In the genomic region with DNA sequence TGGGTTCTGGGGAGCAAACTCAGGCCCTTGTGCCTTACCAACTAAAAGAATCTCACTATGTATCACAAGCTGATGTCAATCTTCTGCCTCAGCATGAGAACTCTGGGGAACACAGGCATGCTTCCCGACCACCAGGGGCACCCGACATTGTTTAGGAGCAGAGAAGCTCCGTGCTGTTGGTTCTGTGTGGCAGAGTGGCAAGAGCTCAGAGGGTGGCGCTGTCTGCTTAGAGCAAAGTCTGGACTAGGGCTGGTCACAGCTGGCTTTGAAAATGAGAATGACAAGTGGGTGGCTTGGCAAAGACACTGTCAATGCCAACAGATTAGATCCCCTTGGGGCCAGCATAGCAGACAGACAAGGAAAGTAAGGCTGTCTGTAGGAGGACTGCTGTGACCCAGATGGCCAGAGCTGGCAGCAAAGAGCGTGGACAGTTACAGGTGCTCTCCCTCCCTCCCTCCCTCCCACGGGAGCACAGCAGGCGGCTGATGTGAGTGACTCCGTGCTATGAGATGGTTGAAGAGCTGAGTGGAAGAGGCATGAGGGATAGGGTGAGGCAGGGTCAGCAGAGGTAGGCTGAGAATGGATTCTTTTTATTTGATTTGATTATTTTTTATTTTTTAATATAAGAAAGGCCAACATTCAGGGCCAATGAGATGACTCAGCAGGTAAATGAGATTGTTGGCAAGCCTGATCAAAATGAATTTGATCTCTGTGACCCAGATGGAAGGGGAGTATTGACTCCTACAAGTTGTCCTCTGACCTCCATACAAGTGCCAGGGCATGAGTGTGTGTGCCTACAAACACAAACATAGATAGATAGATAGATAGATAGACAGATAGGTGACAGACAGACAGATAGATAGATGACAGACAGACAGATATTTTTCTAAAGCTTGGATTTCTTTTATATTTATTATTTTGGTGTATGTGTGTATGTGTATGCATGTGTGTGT, we compare ENCODE assay signal across 9 mouse cellular contexts. TPM values are rescaled to one million over a fixed set of nuclear protein-coding genes. Genes with fewer than 3 reads are reported as not detected.
DNase-seq lines count a peak whose midpoint lies in the region; ATAC-seq and TF ChIP-seq lines count a peak whose summit lies in the region.
"Had no signal": no experiment of that assay in that cellular context is flagged by ENCODE, and none has a peak within 500 bp of the region (broad histone marks: within the 10 kb centered on the region; RNA-seq: fewer than 3 reads in every experiment).

No protein-coding gene starts in this region.

- dilution Hi-C loops in CH12.LX (cut with MboI; ENCODE audit: extremely low pct_ligation_motif_present, extremely low pct_unique_long_range_greater_than_20kb, low sequenced_read_pairs), result no loop called here

- TF ChIP-seq EP300 in CH12.LX (IDR thresholded peaks at IDR 0.05; ENCODE audit: low read length) (no peak), MEL (IDR thresholded peaks at IDR 0.05; ENCODE audit: low read depth in 1 of 2, low read length in 2 of 2) (no peak)

- no peak overlapping the region for H3K27ac ChIP-seq in kidney, embryonic 15.5 days
- no peak overlapping the region for H3K27ac ChIP-seq in CH12.LX (ENCODE audit: insufficient read depth, low read depth)
- H3K27ac ChIP-seq in MEL (ENCODE audit: control insufficient read depth, low read depth, low read length), result no peak overlapping the region
- H3K27ac ChIP-seq: limb, embryonic 13.5 days had no signal

- H3K36me3 ChIP-seq in kidney, embryonic 15.5 days, result no peaks in the 10 kb centered on the region
- H3K36me3 ChIP-seq in CH12.LX (replicated peaks in 1 of 2; ENCODE audit: control insufficient read depth in 1 of 2, insufficient read depth in 1 of 2, low read length in 1 of 2) (no peaks in the 10 kb centered on the region), MEL (ENCODE audit: control insufficient read depth in 1 of 2, insufficient read depth in 2 of 2, low read length in 2 of 2) (no peaks in the 10 kb centered on the region)
- H3K36me3 ChIP-seq: limb, embryonic 13.5 days had no signal

- peaks cover 23% of the 10 kb centered on the region for H3K27me3 ChIP-seq in kidney, embryonic 15.5 days
- no peaks in the 10 kb centered on the region for H3K27me3 ChIP-seq in CH12.LX (replicated peaks)
- H3K27me3 ChIP-seq in MEL (ENCODE audit: control insufficient read depth in 1 of 2, insufficient read depth in 2 of 2, low read length in 2 of 2), result no peaks in the 10 kb centered on the region

- no peak overlapping the region for H3K9ac ChIP-seq in kidney, embryonic 15.5 days
- no peak overlapping the region for H3K9ac ChIP-seq in CH12.LX (ENCODE audit: insufficient read depth, low read depth)
- H3K9ac ChIP-seq in MEL (ENCODE audit: control insufficient read depth, low read depth, low read length, poor library complexity, severe bottlenecking), result no peak overlapping the region
- H3K9ac ChIP-seq: limb, embryonic 13.5 days had no signal

- ATAC-seq in kidney, embryonic 15.5 days (replicated peaks; ENCODE audit: low FRiP score), result no peak

- TF ChIP-seq POLR2A in CH12.LX (IDR thresholded peaks at IDR 0.05; ENCODE audit: low read depth, low read length) (no peak), MEL (IDR thresholded peaks at IDR 0.05; ENCODE audit: control insufficient read depth in 1 of 2, insufficient read depth in 1 of 2, low read depth in 1 of 2, low read length in 2 of 2, poor library complexity in 1 of 2) (no peak)

- H3K79me2 ChIP-seq in CH12.LX (replicated peaks; ENCODE audit: control insufficient read depth, extremely low read depth, insufficient read depth, poor library complexity, severe bottlenecking) (no peaks in the 10 kb centered on the region), MEL (ENCODE audit: control insufficient read depth, insufficient read depth, low read length, poor library complexity) (no peaks in the 10 kb centered on the region)

- H3K4me2 ChIP-seq in kidney, embryonic 15.5 days, result no peak overlapping the region
- no peak overlapping the region for H3K4me2 ChIP-seq in CH12.LX (ENCODE audit: insufficient read depth, low read depth, poor library complexity, severe bottlenecking)
- H3K4me2 ChIP-seq: limb, embryonic 13.5 days had no signal

- in situ Hi-C loops in CH12.LX (cut with MboI; ENCODE audit: low pct_ligation_motif_present, low pct_unique_long_range_greater_than_20kb, low sequenced_read_pairs), result loop anchor here (25.0 kb wide), 1 partner anchor 343 kb away; no protein-coding TSS in a partner anchor

- H3K9me3 ChIP-seq in kidney, embryonic 15.5 days (replicated peaks), result no peaks in the 10 kb centered on the region
- H3K9me3 ChIP-seq in CH12.LX (replicated peaks; ENCODE audit: low read length) (no peaks in the 10 kb centered on the region), MEL (replicated peaks; ENCODE audit: insufficient read depth, low read length) (no peaks in the 10 kb centered on the region)
- H3K9me3 ChIP-seq: limb, embryonic 13.5 days had no signal

- peak in 1 of 2 experiments; percentile 75; a peak in 2 of 4 replicates for TF ChIP-seq CTCF in CH12.LX (conservative IDR thresholded peaks at IDR 0.05 in 1 of 2, IDR thresholded peaks at IDR 0.05 in 1 of 2; ENCODE audit: low read depth in 2 of 2, low read length in 2 of 2)
- TF ChIP-seq CTCF in MEL (IDR thresholded peaks at IDR 0.05 in 2 of 3, conservative IDR thresholded peaks at IDR 0.05 in 1 of 3; ENCODE audit: control insufficient read depth in 1 of 3, insufficient read depth in 1 of 3, low read depth in 2 of 3, low read length in 3 of 3, poor library complexity in 1 of 3, severe bottlenecking in 1 of 3), result peak in 2 of 3 experiments; percentile 3 to 14; a peak in 1 of 6 replicates

- WGBS in kidney, embryonic 15.5 days, result 14% methylated on average over 8 of the region's 8 CpGs

- intact Hi-C loops in gastrocnemius, postnatal 14 days (cut with DNase I; ENCODE audit: low total_unique reads), result loop anchor here (10.0 kb wide), 1 partner anchor 85 kb away; no protein-coding TSS in a partner anchor

- H3K4me3 ChIP-seq in kidney, embryonic 15.5 days (replicated peaks), result no peak overlapping the region
- no peak overlapping the region for H3K4me3 ChIP-seq in CH12.LX (replicated peaks in 1 of 3; ENCODE audit: low read depth in 2 of 3, low read length in 2 of 3, poor library complexity in 1 of 3)
- no peak overlapping the region for H3K4me3 ChIP-seq in MEL (ENCODE audit: control insufficient read depth in 1 of 2, insufficient read depth in 1 of 2, low read depth in 2 of 2, low read length in 2 of 2)
- H3K4me3 ChIP-seq: limb, embryonic 13.5 days had no signal

- DNase-seq in kidney, postnatal 10 days, result peak; percentile 25
- DNase-seq in CH12.LX (ENCODE audit: extremely low read depth), result peak; percentile 29
- no peak for DNase-seq in MEL (ENCODE audit: low read depth, low spot score)
- DNase-seq in fat pad, adult 2 months (ENCODE audit: extremely low read depth, low read depth, low spot score), result peak; percentile 30
- no peak for DNase-seq in frontal cortex, postnatal 14 days (ENCODE audit: low spot score in 2 of 2)
- DNase-seq in gastrocnemius, postnatal 14 days, result no peak
- DNase-seq in left cerebral cortex, adult 18-20 months (ENCODE audit: low spot score in 2 of 2), result no peak

- peaks cover 3% of the 10 kb centered on the region; the same call in 1 of the 2 replicates for H3K4me1 ChIP-seq in kidney, embryonic 15.5 days
- H3K4me1 ChIP-seq in CH12.LX (ENCODE audit: control insufficient read depth in 1 of 2, insufficient read depth in 2 of 2) (peaks cover 8 to 13% of the 10 kb centered on the region in 2 experiments), MEL (ENCODE audit: control insufficient read depth in 1 of 2, insufficient read depth in 2 of 2, low read length in 2 of 2) (no peaks in the 10 kb centered on the region)

- peak; percentile 39 for TF ChIP-seq RAD21 in CH12.LX (IDR thresholded peaks at IDR 0.05; ENCODE audit: low read depth, low read length)
- TF ChIP-seq RAD21 in MEL (IDR thresholded peaks at IDR 0.05; ENCODE audit: low read depth, low read length), result no peak

RNA-seq across cellular contexts. Expression of a gene that starts 26.0 kb away (rescaled TPM):
- polyA plus RNA-seq in kidney, embryonic 15.5 days (2015; fragmentation: Nextera tagmentation; extraction: Ambion mirVana), result 8.4 and 9.3 TPM in 2 replicates
- total RNA-seq in CH12.LX (2012; rRNA removed) (2.2 and 3.3 TPM in 2 replicates), CH12.LX (2014; rRNA removed) (4.1 and 4.4 TPM in 2 replicates), MEL (2012; rRNA removed) (0.42 and 0.52 TPM in 2 replicates)
- polyA plus RNA-seq in CH12.LX (2012; ENCODE audit: insufficient read length, low read depth) (3.6 and 4.8 TPM in 2 replicates), MEL (2012; ENCODE audit: insufficient read depth in 1 of 2, insufficient read length in 2 of 2, low read depth in 1 of 2, low replicate concordance in 2 of 2, missing spikeins in 1 of 2) (1 to 10 TPM in 1 of 2 experiments, not detected in 1; 1.8 TPM)
- total RNA-seq in gastrocnemius, postnatal 14 days (2021), result 1 to 10 TPM in 1 of 2 experiments, under 1 TPM in 1; 0.90 to 1.3 TPM
- 1 to 10 TPM; 2.9 to 3.4 TPM for total RNA-seq in left cerebral cortex, adult 18-20 months (2021)

RNA-seq across cellular contexts. Expression of a gene that starts 27.3 kb away (rescaled TPM):
- polyA plus RNA-seq in kidney, embryonic 15.5 days (2015; fragmentation: Nextera tagmentation; extraction: Ambion mirVana), result 0.55 and 0.66 TPM in 2 replicates
- 0.64 and 0.67 TPM in 2 replicates for total RNA-seq in CH12.LX (2012; rRNA removed)
- total RNA-seq in CH12.LX (2014; rRNA removed), result 0.58 and 0.64 TPM in 2 replicates
- 0.70 and 0.93 TPM in 2 replicates for polyA plus RNA-seq in CH12.LX (2012; ENCODE audit: insufficient read length, low read depth)
- not detected in 2 replicates for total RNA-seq in MEL (2012; rRNA removed)
- not detected for polyA plus RNA-seq in MEL (2012; ENCODE audit: insufficient read depth in 1 of 2, insufficient read length in 2 of 2, low read depth in 1 of 2, low replicate concordance in 2 of 2, missing spikeins in 1 of 2)
- total RNA-seq in gastrocnemius, postnatal 14 days (2021), result under 1 TPM in 1 of 2 experiments, not detected in 1; 0.82 TPM
- total RNA-seq in left cerebral cortex, adult 18-20 months (2021), result not detected

RNA-seq across cellular contexts. Expression of a gene that starts 55.9 kb away (rescaled TPM):
- not detected in 2 replicates for polyA plus RNA-seq in kidney, embryonic 15.5 days (2015; fragmentation: Nextera tagmentation; extraction: Ambion mirVana)
- total RNA-seq in CH12.LX (2012; rRNA removed) (1.2 and 2.0 TPM in 2 replicates), CH12.LX (2014; rRNA removed) (3.5 and 4.1 TPM in 2 replicates), MEL (2012; rRNA removed) (1.8 and 2.5 TPM in 2 replicates)
- polyA plus RNA-seq in CH12.LX (2012; ENCODE audit: insufficient read length, low read depth) (4.1 and 5.8 TPM in 2 replicates), MEL (2012; ENCODE audit: insufficient read depth in 1 of 2, insufficient read length in 2 of 2, low read depth in 1 of 2, low replicate concordance in 2 of 2, missing spikeins in 1 of 2) (1 to 10 TPM in 1 of 2 experiments, not detected in 1; 3.5 TPM)
- total RNA-seq in gastrocnemius, postnatal 14 days (2021), result not detected
- total RNA-seq in left cerebral cortex, adult 18-20 months (2021), result not detected

RNA-seq across cellular contexts. Expression of a gene that starts 56.5 kb away (rescaled TPM):
- polyA plus RNA-seq in kidney, embryonic 15.5 days (2015; fragmentation: Nextera tagmentation; extraction: Ambion mirVana), result 20.9 and 21.7 TPM in 2 replicates
- total RNA-seq in CH12.LX (2012; rRNA removed), result 30.0 TPM in 2 replicates
- 28.1 and 28.3 TPM in 2 replicates for total RNA-seq in CH12.LX (2014; rRNA removed)
- 31.2 and 33.9 TPM in 2 replicates for polyA plus RNA-seq in CH12.LX (2012; ENCODE audit: insufficient read length, low read depth)
- 5.2 and 5.7 TPM in 2 replicates for total RNA-seq in MEL (2012; rRNA removed)
- 1 to 10 TPM in 1 of 2 experiments, not detected in 1; 10.0 TPM for polyA plus RNA-seq in MEL (2012; ENCODE audit: insufficient read depth in 1 of 2, insufficient read length in 2 of 2, low read depth in 1 of 2, low replicate concordance in 2 of 2, missing spikeins in 1 of 2)
- total RNA-seq in gastrocnemius, postnatal 14 days (2021), result 1 to 10 TPM; 2.0 to 2.3 TPM
- 1 to 10 TPM; 5.2 to 6.8 TPM for total RNA-seq in left cerebral cortex, adult 18-20 months (2021)

Comparison
In these comparisons a context has a peak if more than half of its experiments do, and no peak if none do; other contexts are left out.
1. DNase-seq: peak in kidney, postnatal 10 days (single experiment), CH12.LX (single experiment) and fat pad, adult 2 months (single experiment); none in MEL (single experiment), frontal cortex, postnatal 14 days (0 of 2), gastrocnemius, postnatal 14 days (single experiment) and left cerebral cortex, adult 18-20 months (0 of 2).